Mouse (Mus musculus) lung, adult 2 months (tissue): ENCODE measurements at regions not wholly inside any gene's neighbourhood (a gene's known extent, or its start where the extent isn't known, plus 50 kb on each side); places are given as distances from the start of the nearest gene placed in this dataset.

Experiments
- CTCF ChIP-seq: fragments of 200-500 bp; IDR thresholded peaks from 2 replicates; pipeline ENCODE4 v1.5.1; 2011; ENCODE audit warnings: mild to moderate bottlenecking, low read length, control low read depth; ENCODE audit not compliant: insufficient read depth
- POLR2A ChIP-seq: fragments of 200-500 bp; IDR thresholded peaks from 2 replicates; pipeline ENCODE4 v1.6.1; 2011; ENCODE audit warnings: low read depth, mild to moderate bottlenecking, control low read depth, low read length, borderline replicate concordance; ENCODE audit errors: extremely low read depth

DNA sequence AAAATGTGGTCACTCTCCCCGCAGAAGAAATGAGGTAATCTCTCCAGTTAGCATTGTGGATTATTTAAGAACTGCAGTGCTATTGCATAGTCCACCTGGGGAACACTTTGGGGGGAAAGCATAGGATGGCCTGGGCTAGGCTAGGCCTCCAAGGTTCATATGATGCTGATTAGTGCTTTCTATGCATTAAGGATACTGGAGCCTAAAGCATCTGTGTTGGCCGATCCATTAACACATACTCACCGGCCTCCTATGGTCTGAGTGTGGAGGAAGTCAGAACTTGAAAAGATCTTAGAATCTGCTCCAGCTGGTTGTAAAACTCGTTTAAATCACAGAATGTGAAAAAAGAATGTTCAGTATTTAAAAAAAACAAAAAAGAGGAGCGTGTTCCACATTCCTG lies 196.1 kb upstream of the Rasgrp1 start:
- TF ChIP-seq CTCF (no peak), POLR2A (no peak)
